Mouse (Mus musculus) ovary, postnatal 14 days (tissue): ENCODE measurements around the gene Sgf29.

Experiments used
- DNase-seq: peaks from one replicate; pipeline ENCODE4 v3.0.0; 2022; ENCODE audit warnings: low spot score

Gene Sgf29

DNA sequence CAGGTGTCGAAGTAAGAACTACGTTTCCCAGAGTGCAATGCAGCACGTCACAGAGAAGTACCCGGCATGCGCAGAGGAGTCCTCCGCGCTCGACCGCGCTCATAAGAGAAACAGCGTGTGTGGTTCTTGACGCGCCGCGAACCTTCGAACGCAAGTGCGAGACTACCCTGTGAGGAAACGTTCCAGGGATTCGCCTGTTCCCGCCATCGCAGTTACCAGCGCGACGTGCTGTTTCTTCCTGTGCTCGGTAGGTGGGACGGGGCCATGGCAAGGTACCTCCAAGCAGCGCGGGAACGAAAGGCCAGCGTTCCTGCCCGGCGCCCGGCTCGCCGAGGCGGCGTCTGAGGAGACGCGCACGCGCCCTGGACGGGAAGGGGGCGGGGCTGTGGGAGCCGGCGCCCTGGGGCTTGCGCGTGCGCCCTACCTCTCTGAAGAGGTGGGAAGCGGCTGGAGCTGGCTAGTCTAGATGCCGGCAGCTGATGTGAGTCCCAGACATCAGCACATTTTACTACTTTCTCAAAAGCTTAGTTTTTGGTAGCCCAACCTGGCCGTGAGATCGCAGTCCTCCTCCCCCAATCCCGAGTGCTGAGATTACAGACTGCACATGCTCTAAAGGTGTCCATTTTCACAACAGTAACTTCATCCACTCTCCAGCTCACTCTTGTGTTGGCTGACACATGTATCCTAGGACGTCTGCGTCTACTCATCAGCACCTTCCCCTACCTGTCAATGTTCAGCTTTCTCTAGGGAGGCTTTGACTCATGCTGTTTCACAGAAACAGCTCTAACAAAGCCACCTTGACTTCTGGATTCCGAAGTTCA is at the start of gene Sgf29:
Sgf29 (plus strand) TSS at position 79 of the 821 bp plus-strand sequence.
- peak; percentile 91 for DNase-seq

DNA sequence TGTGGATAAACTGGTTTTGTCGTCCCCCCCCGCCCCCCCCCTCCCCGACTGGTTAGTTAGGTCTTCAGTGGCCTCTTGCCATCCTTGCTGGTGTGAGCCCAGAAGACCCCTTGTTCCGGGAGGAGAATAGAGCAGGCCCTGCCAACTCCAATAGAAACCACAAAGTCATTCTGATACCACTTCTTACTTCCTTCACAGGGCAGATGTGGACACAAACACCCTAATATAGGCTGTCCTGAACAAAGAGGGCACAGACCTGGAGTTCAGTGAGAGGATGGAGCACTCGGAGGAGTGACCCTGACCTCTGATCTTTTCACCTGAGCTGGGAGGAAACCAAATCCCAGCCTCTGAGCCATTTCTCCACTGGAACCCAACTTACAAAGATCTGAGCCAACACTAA is 47.2 kb upstream of the Sgf29 start:
- DNase-seq: no peak

DNA sequence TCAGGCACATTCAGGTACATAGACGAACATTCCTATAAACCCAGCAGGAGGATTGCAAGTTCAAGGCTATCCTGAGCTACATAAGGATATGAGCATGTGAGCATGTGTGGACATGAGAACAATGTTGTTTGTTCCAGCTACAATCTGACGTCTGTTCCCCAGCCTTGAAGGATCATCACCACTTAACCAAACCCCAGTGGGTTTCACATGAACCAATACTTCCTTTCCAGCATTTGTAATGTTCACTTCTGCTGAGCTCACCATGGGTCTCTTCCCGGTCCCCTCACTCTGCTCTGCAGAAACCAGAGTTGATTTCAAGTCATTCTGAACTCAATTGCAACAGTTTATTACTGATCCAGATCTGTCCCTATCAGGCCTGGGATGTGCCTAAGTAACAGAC is 46.5 kb upstream of the Sgf29 start:
- no peak for DNase-seq

DNA sequence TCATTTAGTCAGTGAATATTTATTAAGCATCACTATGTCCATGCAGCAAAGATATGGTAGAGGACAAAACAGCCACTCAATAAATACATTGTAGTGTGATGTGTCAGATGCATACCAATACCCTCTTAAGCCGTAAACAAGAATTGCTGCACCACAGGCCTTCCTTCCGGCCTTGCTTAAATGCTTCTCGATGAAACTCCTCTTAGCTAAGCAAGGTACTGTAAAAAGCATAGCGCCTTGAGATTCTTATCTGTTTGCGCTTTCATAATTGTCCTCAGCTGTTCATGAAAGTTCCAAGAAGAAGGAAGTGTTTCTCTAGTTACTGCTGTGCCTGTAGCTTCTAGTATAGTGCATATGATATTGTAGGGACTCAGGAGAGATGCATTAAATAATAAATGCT is 42.5 kb upstream of the Sgf29 start:
- DNase-seq: no peak

DNA sequence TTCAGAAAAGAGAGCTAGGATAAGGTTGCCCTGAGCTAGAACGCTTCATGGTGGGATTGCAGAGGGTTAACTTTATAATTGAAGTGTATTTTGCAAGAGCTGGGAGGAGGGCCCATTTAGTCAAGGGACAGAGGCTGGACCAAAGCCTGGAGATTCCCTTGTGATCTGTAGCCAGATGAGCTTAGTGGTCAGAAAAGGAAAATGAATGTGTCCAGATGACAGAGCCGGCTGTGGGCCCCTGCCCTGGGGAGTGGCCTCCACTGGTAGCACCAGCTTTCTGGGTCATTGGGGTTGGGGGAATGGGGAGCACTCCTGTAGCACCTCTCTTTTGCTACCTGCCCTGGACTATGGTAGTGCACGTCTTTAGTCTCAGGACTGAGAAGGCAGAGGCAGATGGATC is 42.0 kb upstream of the Sgf29 start:
- peak; percentile 49 for DNase-seq

DNA sequence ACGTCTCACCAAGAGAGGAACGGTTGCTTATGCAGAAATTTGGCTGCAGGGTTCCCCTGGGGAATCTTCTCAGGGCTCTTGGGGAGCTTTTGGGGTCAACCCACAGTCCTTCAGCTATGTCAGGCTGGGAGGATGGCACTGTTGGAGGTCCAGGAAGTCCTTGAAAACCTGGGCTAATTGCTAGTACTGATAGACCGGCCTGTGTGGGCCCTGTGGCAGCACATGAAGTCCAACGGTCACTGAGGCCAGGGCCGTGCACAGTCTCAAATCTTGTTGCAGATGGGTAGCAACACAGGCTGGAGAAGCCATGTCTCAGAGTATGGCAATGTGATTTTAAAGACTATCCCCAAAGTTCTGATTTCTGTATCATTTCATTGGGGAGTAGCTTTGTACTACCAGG is 41.3 kb upstream of the Sgf29 start:
- no peak for DNase-seq

DNA sequence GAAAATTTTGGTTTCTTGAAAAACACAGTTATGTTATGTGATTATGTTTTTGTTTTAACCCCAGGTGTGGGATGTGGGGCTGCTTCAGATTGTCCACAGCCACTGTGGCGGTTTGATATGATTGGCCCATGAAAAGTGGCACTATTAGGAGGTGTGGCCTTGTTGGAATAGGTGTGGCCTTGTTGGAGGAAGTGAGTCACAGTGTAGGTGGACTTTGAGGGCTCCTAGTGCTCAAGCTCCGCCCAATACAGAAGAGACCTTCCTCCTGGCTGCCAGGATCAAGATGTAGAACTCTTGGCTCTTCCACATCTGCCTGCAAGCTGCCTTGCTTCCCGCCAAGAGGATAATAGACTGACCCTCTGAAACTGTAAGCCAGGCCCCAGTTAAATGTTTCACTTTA is 36.4 kb upstream of the Sgf29 start:
- DNase-seq: no peak

DNA sequence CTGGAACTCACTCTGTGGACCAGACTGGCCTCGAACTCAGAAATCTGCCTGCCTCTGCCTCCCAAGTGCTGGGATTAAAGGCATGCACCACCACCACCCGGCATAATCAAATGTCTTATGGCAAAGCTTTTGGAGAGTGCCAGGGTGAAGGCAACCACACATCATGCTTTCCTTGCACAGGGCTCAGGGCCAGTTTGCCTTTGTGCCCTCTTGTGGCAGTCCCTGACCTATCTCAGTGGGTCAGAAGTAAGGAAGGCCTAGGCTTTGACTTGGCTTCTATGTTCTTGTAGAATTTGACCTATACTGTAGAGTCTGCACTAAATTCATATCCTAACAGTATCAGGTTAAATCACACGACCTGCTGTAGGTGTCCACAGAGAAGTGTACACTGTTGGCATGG is 32.4 kb upstream of the Sgf29 start:
- no peak for DNase-seq

DNA sequence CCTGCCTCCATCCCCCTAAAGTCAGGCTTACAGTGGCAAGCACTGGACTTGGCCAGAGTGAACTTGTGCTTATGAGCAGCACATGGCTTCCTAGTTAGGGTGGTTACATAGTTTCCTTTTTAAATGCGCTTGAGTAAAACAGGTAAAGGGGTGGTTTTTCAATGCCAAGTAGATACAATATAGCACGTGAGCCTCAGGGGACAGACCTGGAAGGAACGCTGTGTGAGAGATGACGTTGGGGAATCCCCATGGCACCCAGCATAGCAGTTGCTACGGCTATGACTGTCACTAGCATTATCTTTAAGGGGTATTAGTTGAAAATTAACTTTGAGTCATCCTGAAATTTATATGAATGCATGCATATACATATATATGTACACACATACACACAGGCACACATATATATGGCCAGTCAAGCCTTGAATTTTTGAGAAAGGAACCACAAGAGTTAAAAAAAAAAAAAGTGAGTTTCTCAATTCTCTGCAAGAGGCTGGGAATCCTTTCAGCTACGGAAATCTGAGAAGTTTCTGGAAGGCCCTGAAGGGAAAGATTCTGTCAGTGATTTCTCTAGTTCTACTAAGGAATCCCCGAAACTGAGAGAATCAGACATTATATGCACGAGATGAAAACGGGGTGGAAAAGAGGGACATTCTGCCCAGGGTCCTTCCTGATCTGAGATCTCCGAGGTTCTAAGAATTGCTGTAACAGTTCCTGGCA is 29.4 kb upstream of the Sgf29 start:
- no peak for DNase-seq

DNA sequence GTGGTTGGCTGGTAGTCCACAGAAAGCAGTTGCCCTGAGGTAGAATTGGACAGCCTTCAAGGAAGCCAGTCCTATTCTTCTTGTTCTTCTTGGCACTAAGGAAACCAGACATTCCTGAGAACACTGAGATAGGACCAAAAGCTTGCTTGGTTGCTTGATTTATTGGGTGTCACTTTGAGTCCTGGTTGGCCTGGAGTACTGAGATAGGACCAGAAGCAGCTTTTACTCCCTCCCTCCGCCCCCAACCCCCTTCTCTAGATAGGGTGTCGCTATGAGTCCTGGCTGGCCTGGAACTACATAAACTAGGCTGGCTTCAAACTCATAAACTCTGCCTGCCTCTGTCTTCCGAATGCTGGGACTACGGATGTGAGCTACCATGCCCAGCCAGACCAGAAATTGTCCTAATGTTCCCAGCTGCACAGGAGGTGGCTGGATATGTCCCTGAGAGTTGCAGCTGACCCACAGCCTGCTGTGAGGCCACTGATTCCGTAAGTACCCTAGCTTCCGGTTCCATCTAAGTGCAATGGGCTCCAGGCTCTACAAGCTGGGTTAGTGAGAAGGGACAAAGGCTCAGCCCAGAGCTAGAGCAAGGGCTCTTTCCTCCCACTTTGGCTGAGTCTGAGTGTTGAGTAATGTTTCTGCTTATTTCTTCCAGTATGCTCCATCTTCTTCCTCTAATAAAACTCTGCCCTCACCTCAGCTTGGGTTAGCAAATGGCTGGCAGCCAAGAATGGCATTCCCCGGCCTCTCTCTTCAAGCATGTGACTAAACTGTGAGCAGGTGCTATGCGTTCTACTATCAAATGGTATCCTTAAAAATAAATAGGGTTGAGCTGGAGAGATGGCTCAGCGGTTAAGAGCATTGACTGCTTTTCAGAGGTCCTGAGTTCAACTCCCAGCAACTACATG is 27.4 kb upstream of the Sgf29 start:
- DNase-seq: no peak

DNA sequence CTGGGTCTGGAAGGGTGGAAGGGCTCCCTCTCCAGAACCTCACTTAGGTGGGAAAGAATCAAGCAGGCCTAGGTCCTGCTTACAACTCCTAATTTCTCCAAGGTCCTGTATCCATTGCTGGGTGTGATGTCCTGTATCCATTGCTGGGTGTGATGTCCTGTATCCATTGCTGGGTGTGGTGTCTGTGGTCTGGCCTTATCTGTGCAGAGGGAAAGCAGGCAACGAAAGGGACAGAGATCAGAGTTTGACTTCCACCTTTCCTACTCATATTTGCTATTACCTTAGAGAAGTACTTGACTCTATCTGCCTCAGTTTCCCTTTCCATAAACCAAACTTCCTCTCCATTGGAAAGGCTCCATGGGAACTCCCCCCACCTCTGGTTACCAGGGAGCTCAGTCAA is 25.7 kb upstream of the Sgf29 start:
- DNase-seq: no peak

DNA sequence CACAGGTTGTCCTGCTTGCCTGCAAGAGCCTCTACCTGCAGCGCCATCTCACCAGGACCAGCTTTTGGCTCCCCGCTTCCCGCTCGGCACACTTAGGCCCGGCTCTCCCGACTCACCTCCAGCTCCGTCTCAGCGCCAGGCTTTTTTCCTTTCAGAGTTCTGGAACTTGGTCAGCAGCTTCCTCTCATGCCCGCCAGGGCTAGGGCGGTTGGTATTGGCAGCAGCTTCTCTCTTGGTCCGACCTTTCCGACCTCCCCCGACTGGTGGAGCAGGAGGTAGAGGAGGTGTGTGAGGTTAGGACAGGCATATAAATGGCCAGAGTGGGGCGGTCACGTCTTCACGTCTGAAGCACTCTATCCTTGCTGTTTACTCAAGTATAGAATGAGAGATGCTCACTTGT is 24.3 kb upstream of the Sgf29 start:
- DNase-seq: no peak

DNA sequence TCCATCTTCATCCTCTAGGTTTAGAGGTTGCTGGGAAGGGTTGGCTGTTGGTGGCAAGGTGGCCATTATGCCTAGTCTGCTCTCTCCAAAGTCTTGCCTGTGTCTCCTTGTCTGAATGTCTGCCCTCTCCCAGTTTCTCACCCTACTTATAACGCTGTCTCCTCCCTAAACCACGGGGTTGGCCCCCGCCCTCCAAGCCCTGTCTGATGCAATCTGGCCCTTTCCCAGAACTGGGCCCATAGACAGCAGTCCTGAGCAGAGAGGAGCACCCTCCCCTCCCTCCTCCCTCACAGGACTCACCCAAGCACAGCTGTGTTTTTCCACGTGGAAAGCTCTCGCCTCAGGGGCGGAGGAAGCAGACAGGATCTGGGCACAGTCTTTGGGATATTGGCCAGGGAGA is 23.7 kb upstream of the Sgf29 start:
- DNase-seq: peak; percentile 60

DNA sequence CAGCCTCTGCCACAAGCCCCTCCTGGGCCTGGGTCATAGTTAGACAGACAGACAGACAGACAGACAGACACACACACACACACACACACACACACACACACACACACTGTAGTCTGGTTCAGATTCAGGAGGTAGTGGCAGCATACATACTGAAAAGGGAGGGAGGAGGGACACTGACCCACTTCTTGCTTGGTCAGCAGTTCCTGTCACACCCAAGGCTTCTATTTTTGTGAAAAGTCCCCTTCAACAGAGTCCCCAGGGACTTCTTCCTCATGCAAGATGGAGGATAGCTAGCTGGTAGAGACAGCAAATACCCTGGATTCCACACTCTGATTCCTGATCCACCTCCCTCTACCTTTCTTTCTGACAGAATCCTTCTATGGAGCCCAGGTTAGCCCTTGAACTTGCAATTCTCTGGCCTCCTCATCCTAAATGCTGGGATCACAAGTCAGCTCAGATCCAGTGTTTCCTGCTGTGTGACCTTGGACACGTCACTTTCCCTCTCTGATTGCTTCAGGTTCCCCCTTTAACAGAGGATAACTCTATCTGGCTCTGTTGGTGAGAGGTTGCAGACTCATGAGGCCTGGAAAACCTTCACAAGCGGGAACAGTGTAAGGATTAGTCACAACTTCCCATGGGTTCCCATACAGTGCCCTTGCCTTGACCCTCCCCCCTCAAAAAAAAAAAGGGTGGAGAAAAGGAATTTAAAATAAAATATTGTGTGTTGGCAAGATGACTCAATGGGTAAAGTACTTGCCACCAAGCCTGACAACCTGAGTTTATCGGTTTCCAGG is 23.1 kb upstream of the Sgf29 start:
- DNase-seq: no peak

DNA sequence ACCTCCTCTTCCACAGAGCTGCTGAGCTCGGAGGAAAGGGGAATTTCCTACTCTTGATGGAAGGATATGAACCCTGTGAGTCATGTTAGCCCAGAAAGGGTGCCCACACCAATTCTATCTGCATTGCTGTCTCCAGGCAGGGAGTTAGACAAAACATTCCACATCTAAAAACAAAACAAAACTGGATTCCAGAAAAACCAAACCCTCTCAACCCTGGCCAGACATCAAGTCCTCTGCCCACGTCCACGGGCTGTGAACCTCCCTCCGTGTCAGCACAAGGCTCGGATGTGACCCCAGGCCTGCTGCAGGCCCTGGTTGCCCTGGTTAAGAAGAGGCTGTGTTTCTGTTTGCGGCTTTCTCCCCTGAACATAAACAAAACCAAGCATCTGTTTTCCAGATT is 21.0 kb upstream of the Sgf29 start:
- DNase-seq: no peak

DNA sequence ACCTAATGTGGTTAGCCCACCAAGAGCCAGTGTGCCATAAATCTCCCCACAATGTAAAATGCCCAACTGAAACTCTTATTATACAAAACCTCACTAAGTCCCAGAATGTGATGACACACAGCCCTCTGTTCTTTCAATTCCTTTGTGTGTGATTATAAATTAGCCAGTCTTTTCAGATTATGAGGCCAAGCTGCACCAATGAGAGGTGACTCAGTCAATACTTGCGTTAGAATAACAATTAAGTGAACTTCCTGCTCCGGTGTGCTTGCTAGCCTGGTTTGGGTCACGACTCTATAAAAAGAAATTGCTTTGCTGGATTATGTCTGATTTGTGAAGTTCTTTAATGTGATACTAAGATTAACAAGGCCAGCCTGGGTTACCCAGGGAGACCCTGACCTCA is 19.2 kb upstream of the Sgf29 start:
- no peak for DNase-seq

DNA sequence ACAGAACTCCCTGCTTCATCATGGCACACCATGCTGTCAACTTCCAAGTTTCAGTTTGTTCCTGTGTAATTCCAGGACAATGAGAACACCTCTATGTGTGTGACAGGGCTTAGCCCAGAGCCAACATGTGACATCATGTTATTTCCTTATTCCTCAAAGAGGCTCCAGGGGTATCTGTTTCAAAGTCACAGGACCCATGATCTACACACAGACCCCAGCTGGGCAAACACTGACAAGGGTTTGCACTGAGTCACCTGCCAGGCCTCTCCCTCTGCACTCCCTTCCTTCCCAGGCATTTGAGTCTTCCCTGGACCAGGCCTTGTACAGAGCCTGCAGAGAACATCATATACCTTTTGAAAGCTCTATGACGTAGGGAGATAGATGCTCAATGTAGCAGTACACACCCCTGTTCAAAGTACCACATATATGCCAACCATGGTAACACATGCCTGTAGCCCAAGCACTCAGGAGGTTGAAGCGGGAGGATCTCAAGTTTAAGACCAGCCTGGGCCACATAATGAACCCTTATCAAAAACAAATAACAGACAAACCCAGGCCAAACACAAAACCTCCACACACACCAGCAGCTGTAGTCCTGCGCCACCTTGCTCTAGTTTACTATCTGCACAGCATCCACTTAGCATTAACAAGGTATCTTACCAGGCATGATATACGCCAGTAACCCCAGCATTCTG is 18.1 kb upstream of the Sgf29 start, which contains the start of gene Nupr1:
Nupr1 (minus strand) TSS at position 38 of the 695 bp plus-strand sequence.
- DNase-seq: no peak

DNA sequence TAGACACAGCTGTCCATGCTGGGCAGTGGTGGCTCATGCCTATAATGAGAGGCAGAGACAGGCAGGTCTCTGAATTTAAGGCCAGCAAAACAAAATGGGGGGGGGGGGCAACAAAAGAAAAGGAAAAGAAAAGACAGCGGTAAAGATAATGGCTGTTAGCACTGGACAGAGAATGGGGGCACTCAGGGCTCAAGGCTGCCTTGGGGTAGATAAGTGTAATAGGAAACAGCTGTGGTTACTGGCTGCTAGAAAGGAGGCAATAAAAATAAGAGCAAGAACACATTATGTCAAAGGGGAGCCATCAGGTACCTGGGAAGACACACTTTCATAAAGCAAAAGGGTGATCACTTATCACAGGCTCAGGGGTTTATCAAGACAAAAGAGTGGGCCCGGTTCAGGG is 16.6 kb upstream of the Sgf29 start:
- no peak for DNase-seq

DNA sequence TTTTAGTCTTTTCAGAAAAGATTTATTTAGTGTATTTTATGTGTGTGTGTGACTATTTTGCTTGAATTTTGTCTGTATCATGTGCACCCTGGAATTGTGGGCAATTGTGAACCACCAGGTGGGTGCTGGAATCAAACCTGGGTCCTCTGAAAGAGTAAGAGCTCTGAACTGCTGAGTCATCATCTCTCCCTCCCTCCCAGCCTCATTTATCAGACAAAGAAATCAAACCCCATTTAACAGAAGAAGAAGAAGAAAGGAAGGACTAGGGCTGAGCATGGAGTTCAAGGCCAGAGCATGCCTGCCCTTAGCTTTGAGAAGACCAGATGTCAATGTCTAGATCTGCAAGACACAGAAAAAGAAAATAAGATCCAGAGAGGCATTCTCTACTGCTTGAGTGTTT is 13.7 kb upstream of the Sgf29 start:
- DNase-seq: no peak

DNA sequence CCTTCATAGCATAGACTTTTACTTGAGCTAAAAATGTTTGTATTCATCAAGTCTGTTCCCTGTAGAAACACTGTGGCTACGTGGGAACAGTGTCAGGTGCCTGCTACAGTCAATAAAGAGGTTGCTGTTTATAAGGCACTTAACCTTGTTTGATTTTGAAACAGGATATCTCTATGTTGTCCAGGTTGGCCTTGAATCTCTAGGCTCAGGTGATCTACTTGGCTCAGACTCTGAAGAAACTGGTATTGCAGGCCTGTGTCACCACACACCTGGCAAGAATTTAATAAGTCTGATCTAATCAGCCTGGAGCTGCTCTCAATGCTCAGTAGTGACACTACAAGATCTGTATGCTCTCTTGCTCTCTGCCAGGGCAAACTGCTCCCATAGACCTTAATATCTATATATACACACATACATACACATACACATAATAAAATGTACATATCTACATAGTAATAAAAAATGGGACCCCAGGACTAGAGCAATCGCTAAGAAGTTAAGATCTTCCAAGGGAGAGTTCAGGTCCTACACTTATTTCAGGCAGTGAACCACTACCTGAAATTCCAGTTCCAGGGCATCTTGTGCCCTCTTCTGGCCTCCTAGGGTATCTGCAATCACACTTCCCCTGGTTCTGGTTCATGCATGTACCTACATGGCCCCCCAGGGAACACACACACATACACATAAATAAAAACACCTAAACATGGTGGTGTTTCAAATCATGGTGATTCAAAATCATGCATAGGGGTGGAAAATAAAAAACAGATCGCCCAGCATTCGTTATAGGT is 12.2 kb upstream of the Sgf29 start:
- no peak for DNase-seq
